Mouse (Mus musculus) telencephalon, adult 2 months (tissue): ENCODE data around the gene Asdurf.
"Not testable (repeated sequence)": the region's sequence is repeated elsewhere in the genome, so short reads cannot be mapped to it uniquely, and the experiment has no call there.

Experiments
- DNase-seq: peaks from one replicate; pipeline ENCODE4 v3.0.0-alpha.2; 2011; ENCODE audit warnings: low read depth, low spot score

Asdurf gene

GRCm38 (mm10) chr1:53352327-53353261 is at the start of gene Asdurf, which contains the start of the genes Gm28551 and Asnsd1:
TSS of gene Asdurf (minus strand) at chr1:53352619.
TSS of gene Gm28551 (minus strand) at chr1:53352667.
TSS of gene Asnsd1 (minus strand) at chr1:53352752.
- DNase-seq: peak; percentile 94

- DNase-seq: not testable (repeated sequence)
Measured at GRCm38 (mm10) chr1:53393936-53394760, 41.7 kb upstream of the Asdurf start.

GRCm38 (mm10) chr1:53388762-53389161 is 36.3 kb upstream of the Asdurf start:
- no peak for DNase-seq

- DNase-seq: no peak
Measured at GRCm38 (mm10) chr1:53384085-53384688, 31.8 kb upstream of the Asdurf start.

DNA sequence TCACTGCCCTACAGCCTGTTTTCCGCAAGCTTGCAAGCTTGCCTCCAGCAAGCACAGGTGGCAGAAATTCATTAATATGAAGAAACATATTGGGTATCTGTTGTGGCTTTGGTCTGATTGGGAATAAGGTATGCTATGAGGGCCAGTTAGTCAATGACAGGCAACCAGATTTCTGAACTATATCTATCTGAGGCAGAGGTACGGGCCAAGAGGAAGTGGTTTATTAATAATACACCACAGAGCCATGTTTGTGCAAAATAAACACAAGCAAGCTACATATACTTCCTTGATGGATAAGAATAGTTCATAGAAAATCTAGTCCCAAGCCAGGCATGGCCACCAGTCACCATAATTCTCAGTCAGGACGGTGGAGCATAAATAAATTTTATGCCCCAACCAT is 25.3 kb upstream of the Asdurf start:
- no peak for DNase-seq

GRCm38 (mm10) chr1:53375965-53376364 is 23.5 kb upstream of the Asdurf start:
- DNase-seq: not testable (repeated sequence)

DNA sequence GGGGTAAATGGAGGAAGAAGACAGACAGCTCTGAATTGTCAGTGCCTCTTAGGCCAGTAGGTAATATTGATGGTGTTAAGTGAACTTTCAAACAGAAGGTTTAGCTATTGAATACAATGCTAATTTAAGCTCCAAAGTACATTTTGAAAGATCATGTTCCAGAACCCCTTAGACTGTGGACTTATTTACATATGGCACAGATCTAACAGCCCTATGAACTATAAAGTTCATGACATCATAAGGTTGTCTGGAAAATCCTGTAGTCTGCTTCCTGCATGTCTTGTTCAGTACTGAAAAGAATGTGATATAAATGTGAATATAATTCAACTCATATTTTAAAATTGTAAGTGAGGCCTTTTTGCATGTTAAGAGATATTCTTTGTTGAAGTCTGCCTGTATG is 6.6 kb upstream of the Asdurf start:
- no peak for DNase-seq

- DNase-seq: no peak
Measured at GRCm38 (mm10) chr1:53341071-53341470, 11.3 kb downstream of the Asdurf start.

- DNase-seq: not testable (repeated sequence)
Measured at GRCm38 (mm10) chr1:53337403-53337802, 15.0 kb downstream of the Asdurf start.

DNA sequence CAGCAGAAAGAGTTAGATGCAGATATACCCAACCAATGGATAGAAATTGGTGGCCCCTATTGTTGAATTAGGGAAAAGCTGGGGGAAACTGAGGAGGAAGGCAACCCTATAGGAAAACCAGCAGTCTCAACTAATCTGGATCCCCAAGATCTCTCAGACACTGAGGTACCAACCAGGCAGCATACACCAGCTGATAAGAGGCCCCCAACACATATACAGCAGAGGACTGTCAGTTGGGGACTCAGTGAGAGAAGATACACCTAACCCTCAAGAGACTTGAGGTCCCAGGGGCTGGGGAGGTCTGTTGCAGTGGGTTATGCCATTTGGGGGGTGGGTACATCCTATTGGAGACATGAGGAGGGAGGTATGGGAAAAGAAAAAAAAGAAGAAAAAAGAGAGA is 17.0 kb downstream of the Asdurf start:
- DNase-seq: no peak

- not testable (repeated sequence) for DNase-seq
Measured at GRCm38 (mm10) chr1:53333527-53333926, 18.9 kb downstream of the Asdurf start.

DNA sequence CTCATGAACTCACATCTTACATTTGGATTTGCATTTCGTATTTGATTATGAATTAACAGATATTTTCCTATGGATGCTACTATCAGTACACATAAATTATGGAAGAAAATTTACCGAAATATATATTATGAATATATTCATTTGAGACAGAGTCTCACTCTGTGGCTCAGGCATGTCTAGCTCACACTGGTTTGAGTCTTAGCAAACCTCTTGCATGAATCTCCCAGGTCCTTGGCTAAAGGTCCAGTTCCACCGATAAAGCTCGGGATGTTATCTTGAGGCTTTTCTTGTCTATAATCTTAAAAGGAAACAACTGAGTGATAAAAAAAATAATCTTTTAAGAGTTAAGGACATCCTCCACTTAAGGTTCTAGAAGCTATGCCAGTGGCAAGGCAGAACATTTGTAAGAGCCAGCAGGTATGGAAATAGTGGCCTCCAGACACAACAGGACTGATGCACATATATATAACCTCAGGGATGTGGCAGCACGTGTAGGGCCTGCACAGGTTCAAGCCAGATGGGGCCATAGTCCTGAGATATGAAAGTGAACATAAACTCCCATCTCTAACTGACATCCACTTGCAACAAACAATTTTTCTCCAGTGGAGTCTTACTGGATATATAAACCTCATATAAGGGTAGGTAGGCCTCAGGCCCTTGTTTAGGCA is 27.5 kb downstream of the Asdurf start:
- DNase-seq: no peak

- DNase-seq: no peak
Measured at GRCm38 (mm10) chr1:53324277-53324676, 28.1 kb downstream of the Asdurf start.

- no peak for DNase-seq
Measured at GRCm38 (mm10) chr1:53323254-53323653, 29.2 kb downstream of the Asdurf start.

DNA sequence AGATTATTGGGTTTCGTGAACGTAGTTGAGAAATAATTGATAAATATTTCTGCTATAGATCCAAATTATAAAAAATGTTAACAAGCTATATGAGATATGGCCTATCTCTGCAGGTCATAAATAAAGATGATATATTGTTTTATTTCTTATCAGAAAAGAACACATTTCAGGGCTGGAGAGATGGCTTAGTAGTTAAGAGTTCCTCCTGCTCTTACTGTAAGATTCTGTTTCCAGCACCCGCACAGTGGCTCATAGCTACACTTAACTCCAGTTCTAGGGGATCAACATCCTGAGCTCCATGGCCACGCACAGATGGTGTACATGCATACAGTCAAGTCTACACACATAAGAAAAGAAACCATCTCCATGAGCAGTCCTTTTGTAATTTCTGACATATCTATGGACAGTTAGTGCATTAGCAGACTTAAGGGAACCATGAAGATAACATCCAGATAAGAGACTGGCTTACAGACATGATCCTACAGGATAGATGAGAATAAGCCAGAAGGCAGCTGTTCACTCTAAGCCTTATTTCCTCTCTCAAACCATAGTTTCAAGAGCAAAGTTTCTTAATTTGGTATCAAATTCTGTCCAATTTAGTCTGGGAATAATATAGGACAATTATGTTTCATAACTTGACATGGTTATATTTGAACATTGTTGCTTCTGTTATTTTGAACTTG is 30.6 kb downstream of the Asdurf start:
- no peak for DNase-seq

GRCm38 (mm10) chr1:53312989-53313967 is 39.1 kb downstream of the Asdurf start, which contains the start of gene Osgepl1:
TSS of gene Osgepl1 (plus strand) at chr1:53313624.
- DNase-seq: peak; percentile 78

DNA sequence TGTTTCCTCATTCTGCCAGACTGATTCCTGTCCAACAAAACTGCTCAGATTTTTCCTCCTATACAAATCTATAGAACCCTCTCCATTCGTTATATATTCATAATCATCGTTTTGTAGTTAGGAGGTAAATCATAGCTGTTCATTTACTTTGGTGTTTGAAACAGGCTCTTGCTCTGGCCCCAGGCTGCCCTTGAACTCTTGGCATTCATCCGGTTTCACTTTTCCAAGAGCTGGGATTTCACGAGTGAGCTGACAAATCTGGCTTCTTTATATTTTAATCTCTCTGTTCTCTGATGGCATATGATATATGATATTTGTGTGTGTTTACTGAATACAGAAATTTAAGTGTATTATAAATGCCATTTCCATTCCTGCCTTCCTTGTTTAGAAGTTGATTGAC is 51.9 kb downstream of the Asdurf start:
- DNase-seq: no peak
